Mouse (Mus musculus): ENCODE measurements at regions not wholly inside any gene's neighbourhood (a gene's known extent, or its start where the extent isn't known, plus 50 kb on each side); places are given as distances from the start of the nearest gene placed in this dataset.
"Not testable (repeated sequence)": the region's sequence is repeated elsewhere in the genome, so short reads cannot be mapped to it uniquely, and the experiment has no call there.

- DNase-seq (ENCODE audit: low read depth, low spot score): no peak
Measured at GRCm38 (mm10) chr7:82047456-82047855, 55.4 kb upstream of the Bnc1 start.

GRCm38 (mm10) chr7:82053411-82053810 is 61.3 kb upstream of the Bnc1 start:
- DNase-seq (ENCODE audit: low read depth, low spot score): no peak

DNA sequence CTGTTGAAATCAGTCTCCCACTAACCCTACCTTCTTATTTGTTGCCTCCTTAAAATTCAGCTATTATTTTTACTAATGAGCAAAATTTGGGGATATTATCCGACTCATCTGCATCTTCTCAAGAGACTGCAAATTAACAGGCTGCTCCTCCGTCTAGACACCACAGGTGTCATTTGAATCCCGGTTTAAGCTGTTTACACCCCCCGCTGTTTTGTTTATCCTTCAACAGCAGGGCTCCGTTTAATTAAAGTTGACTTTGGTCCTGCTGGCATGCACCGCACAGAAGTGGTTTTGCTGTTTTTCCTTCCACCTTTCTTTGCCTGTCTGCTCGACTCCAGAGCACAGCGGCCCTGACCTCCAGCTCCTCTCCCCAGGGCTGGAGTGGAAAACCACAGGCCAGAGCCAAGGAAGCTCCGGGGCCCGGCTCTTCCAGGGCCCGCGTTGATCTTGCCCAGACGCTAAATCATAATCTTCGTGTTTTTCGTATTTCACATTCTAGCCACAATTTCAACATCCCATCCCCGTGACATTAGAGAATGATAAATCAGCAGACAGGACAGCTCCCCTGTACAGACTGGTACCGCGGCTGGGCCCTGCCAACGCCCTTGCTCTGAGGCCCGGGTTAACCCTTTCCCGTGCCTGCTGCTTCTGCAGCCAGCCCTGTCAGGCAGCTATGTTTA is 64.6 kb upstream of the Bnc1 start:
- no peak for DNase-seq (ENCODE audit: low read depth, low spot score)

GRCm38 (mm10) chr7:82063407-82063806 is 71.3 kb upstream of the Bnc1 start:
- DNase-seq (ENCODE audit: low read depth, low spot score): no peak

DNA sequence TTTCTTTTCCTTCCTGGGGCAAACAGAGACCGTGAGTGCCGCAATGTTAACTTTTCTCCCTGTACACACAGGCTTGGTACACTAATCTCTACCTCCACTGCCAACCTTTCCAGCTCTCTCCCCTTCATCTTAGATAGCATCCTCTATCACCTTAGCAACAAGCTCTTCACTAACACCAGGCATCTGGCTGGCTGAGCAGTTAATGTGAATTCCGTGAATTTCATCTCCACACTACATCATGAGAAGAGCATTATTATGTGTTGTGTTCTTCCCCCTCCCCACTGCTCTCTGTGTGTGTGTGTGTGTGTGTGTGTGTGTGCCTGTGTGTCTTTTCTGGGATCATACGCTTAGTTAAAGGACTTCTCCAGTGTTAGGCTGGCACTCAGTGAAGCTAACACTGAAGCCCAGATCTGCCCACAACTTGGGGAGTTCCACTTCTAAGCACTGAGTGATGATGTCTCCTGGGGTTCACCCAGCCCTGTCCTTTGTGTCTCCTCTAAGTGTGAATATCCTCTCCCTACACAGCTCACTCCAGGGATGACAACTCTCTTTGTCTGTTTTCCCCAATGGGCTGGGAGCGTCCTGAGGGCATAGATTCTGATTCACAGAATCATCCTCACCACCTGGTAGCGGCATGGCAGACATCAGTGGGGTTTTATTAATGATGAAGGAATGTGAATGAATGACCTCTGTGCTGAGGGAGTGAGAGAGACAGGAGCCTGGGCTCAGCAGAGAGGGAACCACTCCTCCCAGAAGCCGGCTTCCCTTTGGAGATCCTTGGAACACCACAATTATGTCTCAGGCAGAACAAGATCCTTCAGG is 77.7 kb upstream of the Bnc1 start:
- DNase-seq (ENCODE audit: low read depth, low spot score): no peak

DNA sequence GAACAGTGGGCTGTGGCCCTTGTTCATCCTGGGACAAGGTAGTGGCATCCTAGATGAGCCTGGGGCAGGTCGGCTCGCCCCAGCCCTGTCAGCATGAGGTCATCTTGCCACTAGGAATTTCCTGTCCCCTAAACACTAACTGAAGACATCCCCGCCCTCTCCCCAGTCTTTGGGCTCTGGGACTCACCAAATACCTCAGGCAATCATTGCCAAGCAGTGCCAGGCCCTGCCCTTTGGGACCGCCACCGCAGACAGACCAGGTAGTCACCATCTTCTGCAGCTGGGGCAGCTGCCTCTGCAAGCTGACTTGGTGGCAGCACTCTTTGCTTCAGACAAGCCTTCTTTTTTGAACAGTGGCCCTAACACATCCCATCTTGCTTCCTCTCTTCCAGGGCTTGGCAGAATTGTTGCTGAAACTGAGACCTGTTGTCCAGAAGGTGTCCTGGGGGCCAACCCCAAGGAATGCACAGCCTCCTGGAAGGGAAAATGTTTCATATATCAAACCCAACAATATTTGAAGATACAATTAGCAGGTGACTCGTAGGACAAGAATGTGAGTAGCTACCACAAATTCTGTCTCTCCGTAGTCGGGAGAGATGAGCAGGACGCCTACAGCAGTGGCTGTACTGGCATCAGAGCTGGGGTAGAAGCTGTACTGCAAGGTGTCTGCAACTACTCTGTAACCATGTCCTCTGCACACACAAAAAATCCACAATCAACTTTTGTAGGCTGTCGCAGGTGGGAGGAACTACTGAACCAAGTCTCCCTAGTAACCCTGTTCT is 79.0 kb upstream of the Bnc1 start:
- no peak for DNase-seq (ENCODE audit: low read depth, low spot score)

DNA sequence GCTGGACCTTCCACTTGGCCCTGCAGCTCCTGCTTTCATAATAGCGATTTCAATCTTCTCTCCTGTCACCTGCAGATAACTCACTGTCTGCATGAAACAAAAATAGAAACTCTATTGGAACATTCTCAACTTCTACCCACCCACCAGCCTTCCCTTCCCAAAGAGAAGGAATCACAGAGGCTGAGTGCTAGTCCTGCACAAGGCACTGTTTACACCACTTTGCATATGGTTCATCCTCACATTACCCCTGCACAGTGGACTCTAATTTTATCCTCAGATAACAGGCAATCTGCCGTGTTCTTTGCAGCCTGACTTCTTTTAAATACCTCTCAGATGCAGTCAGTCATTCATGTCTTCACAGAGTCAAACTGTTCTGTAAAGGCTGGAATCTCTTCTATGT is 83.3 kb upstream of the Bnc1 start:
- no peak for DNase-seq (ENCODE audit: low read depth, low spot score)

- DNase-seq (ENCODE audit: low read depth, low spot score): no peak
Measured at GRCm38 (mm10) chr7:82081851-82082250, 89.8 kb upstream of the Bnc1 start.

- DNase-seq (ENCODE audit: low read depth, low spot score): no peak
Measured at GRCm38 (mm10) chr7:82082883-82083282, 90.8 kb upstream of the Sh3gl3 start.

DNA sequence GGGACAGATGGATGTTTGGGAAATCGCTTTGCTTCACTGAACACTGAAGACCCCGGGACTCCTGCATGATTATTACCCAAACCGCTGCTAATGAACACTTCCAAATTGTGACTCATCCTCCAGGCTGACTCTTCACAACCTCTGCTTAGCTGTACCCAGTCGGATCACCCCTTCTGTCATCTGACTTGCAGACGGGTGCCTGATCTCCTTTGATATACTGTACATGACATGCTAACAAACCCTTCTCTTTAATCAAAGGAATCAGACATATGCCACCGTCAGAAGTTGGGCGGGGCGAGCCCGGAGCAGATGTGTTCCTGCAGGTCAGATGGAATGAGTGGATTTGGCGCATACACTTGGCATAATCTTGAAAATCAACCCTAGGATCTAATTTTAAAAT is 89.2 kb upstream of the Sh3gl3 start:
- DNase-seq (ENCODE audit: low read depth, low spot score): no peak

- DNase-seq (ENCODE audit: low read depth, low spot score): no peak
Measured at GRCm38 (mm10) chr7:82085205-82085604, 88.4 kb upstream of the Sh3gl3 start.

GRCm38 (mm10) chr7:82098136-82098535 is 75.5 kb upstream of the Sh3gl3 start:
- no peak for DNase-seq (ENCODE audit: low read depth, low spot score)

DNA sequence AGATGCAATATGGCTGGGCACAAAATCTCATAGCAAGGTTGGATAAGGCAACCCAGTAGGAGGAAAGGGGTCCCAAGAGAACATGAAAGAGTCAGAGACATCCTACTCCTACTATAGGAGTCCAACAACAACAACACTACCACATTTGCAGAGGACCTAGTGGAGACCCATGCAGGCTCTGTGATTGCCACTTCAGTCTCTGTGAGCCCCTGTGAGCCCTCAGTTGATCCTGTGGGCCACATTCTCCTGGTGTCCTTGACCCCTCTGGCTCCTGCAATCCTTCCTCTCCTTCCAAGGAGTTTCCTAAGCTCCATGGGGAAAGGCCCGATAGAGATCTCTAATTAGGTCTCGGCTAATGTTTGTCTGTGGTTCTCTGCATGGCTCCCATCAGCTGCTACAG is 72.3 kb upstream of the Sh3gl3 start:
- no peak for DNase-seq (ENCODE audit: low read depth, low spot score)

DNA sequence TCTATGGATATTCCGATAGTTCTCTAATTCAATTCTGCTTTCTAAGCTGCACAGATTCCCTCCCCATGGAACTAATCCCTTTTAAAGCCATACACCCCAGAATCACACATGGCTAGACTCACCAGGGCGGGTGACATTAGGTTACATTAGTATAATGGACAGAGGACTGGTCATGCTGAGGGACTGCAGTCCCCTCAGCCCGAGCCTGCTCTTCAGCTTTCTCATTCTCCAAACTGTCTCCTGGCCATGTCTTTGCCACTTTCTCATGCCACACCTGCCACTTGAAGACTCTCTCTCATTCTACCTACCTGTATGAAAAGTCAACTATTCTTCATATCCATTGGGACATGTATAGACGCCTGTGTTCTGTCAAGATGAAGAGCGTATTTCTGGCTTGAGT is 68.0 kb upstream of the Sh3gl3 start:
- DNase-seq (ENCODE audit: low read depth, low spot score): no peak

- not testable (repeated sequence) for DNase-seq (ENCODE audit: low read depth, low spot score)
Measured at GRCm38 (mm10) chr7:82109141-82109540, 64.5 kb upstream of the Sh3gl3 start.

- DNase-seq (ENCODE audit: low read depth, low spot score): no peak
Measured at GRCm38 (mm10) chr7:82109550-82109949, 64.1 kb upstream of the Sh3gl3 start.

GRCm38 (mm10) chr7:82109977-82110376 is 63.7 kb upstream of the Sh3gl3 start:
- DNase-seq (ENCODE audit: low read depth, low spot score): no peak

DNA sequence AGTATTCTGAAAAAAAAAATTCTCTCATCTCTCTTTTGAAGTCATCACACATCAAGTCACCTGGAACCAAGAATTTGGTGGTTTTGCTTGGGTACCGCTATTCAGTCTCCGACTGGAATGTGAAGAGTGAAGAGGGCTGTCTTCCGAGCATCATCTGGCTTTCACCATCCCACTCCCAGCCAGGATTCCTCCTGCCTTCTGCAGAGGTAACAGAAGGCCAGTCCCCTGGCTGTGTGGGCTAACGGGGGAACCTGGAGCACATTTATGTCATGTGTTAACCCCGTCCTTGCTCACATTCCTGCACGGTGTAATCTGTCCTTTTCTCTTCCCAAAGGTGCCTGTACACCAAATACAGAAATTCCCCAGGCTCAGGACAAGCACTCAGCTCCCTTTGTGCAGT is 61.6 kb upstream of the Sh3gl3 start:
- no peak for DNase-seq (ENCODE audit: low read depth, low spot score)

DNA sequence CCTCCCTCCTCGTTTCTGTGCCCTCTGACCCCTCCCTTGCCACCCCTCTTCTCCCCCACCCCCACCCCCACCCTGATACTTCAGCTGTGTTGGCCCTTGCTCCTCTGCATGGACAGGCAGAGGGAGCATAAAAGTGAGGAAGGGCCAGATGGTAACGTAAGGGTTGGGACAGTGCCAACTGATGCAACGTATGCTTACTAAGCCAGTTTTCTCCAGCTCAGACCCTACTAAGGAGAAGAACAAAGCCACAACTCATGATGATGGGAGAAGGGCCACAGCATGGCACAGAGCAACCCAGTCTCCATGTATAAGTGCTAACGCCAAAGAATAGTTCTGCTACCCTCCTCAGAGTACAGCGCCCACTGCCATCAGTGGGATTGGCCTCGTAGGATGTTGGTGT is 58.0 kb upstream of the Sh3gl3 start:
- DNase-seq (ENCODE audit: low read depth, low spot score): no peak

- DNase-seq (ENCODE audit: low read depth, low spot score): peak; percentile 62
Measured at GRCm38 (mm10) chr7:82119266-82119665, 54.4 kb upstream of the Sh3gl3 start.

DNA sequence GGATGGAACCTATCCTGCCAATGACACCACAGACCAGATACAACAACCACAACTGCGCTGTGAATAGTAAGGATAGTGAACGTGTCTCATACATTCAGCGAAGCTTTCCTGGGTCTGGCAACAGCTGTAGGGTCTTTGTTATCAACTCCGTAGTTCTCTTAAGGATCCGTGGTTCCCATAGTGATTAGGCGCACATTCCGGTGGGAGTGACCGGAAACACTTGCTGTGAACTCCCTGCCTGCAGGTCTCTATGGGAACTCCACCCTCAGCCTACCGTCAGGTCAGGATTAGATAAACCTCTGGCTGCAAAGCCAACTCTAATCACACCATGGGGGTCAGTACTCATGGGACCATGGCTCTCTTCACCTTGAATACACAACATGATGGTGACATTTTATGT is 53.8 kb upstream of the Sh3gl3 start:
- no peak for DNase-seq (ENCODE audit: low read depth, low spot score)

GRCm38 (mm10) chr7:82121746-82122145 is 51.9 kb upstream of the Sh3gl3 start:
- peak; percentile 36 for DNase-seq (ENCODE audit: low read depth, low spot score)

All from brain, embryonic 18.5 days (tissue).